Comparison of ENCODE assay signal across 9 mouse cellular contexts in genomic region chr19:7164238-7164637, GRCm38 (mm10). TPM values are rescaled to one million over a fixed set of nuclear protein-coding genes. Genes with fewer than 3 reads are reported as not detected.
DNase-seq lines count a peak whose midpoint lies in the region; TF ChIP-seq lines count a peak whose summit lies in the region.
"Had no signal": no experiment of that assay in that cellular context is flagged by ENCODE, and none has a peak within 500 bp of the region (broad histone marks: within the 10 kb centered on the region; RNA-seq: fewer than 3 reads in every experiment).

No protein-coding gene starts in this region.

- no peaks in the 10 kb centered on the region for H3K9me3 ChIP-seq in heart, embryonic 10.5 days
- no peaks in the 10 kb centered on the region for H3K9me3 ChIP-seq in hindbrain, embryonic 10.5 days

- H3K4me3 ChIP-seq in heart, embryonic 10.5 days = peak overlapping the region; percentile 69
- peak overlapping the region; percentile 78 for H3K4me3 ChIP-seq in hindbrain, embryonic 10.5 days
- no peak overlapping the region for H3K4me3 ChIP-seq in myocyte

- H3K4me2 ChIP-seq in myocyte (ENCODE audit: low read depth) = peak overlapping the region; percentile 61

- DNase-seq in heart, embryonic 10.5 days (ENCODE audit: low spot score) = no peak
- DNase-seq in heart, postnatal 25 days (ENCODE audit: low spot score) = no peak
- DNase-seq in cerebellum, adult 9-10 months = peak; percentile 65
- DNase-seq in hindbrain, embryonic 10.5 days (ENCODE audit: low spot score) = no peak
- DNase-seq in adrenal gland, postnatal 10 days = no peak
- no peak for DNase-seq in embryo, embryonic 10 days (ENCODE audit: low spot score)
- no peak for DNase-seq in frontal cortex, postnatal 10 days (ENCODE audit: low spot score in 2 of 2)

- peaks cover 99% of the 10 kb centered on the region for H3K27me3 ChIP-seq in heart, embryonic 10.5 days (ENCODE audit: insufficient read depth, poor library complexity, severe bottlenecking)
- H3K27me3 ChIP-seq in hindbrain, embryonic 10.5 days (ENCODE audit: insufficient read depth, poor library complexity, severe bottlenecking) = peaks cover 98% of the 10 kb centered on the region
- H3K27me3 ChIP-seq in myocyte (ENCODE audit: control insufficient read depth, insufficient read depth, insufficient read length) = peaks cover 27% of the 10 kb centered on the region

- H3K79me2 ChIP-seq in myocyte (ENCODE audit: control insufficient read depth, insufficient read depth) = no peaks in the 10 kb centered on the region

- H3K36me3 ChIP-seq in heart, embryonic 10.5 days = no peaks in the 10 kb centered on the region
- H3K36me3 ChIP-seq in hindbrain, embryonic 10.5 days = no peaks in the 10 kb centered on the region
- no peaks in the 10 kb centered on the region for H3K36me3 ChIP-seq in myocyte (ENCODE audit: control insufficient read depth, insufficient read depth)

- no peak for TF ChIP-seq POLR2A in myocyte (IDR thresholded peaks at IDR 0.05; ENCODE audit: insufficient read length, low read depth)

- H3K27ac ChIP-seq in heart, embryonic 10.5 days = no peak overlapping the region
- H3K27ac ChIP-seq in hindbrain, embryonic 10.5 days = peak overlapping the region; percentile 86
- H3K27ac ChIP-seq: macrophage had no signal

- H3ac ChIP-seq in myocyte (ENCODE audit: control insufficient read depth, insufficient read length) = no peak overlapping the region

- peaks cover 46% of the 10 kb centered on the region for H3K4me1 ChIP-seq in heart, embryonic 10.5 days
- H3K4me1 ChIP-seq in hindbrain, embryonic 10.5 days (replicated peaks) = peaks cover 89% of the 10 kb centered on the region

- 5% methylated on average over 5 of the region's 6 CpGs for WGBS in heart, embryonic 10.5 days
- 9% methylated on average over 6 of the region's 6 CpGs for WGBS in hindbrain, embryonic 10.5 days

- intact Hi-C loops in heart, postnatal 25 days (cut with DNase I) = no loop called here

TF ChIP-seq in myocyte, 11 proteins besides CTCF, POLR2A, EP300 and RAD21:
- TF ChIP-seq MYOD1 (IDR thresholded peaks at IDR 0.05; ENCODE audit: control insufficient read depth in 1 of 3, insufficient read length in 2 of 3, low read depth in 2 of 3) (peak in 1 of 3 experiments; percentile 68), CEBPB (IDR thresholded peaks at IDR 0.05; ENCODE audit: insufficient read depth, poor library complexity, severe bottlenecking) (no peak), TCF3 (IDR thresholded peaks at IDR 0.05; ENCODE audit: insufficient read length, low read depth) (no peak), MYOG (IDR thresholded peaks at IDR 0.05; ENCODE audit: control insufficient read depth in 1 of 3, insufficient read depth in 1 of 3, insufficient read length in 2 of 3, low read depth in 2 of 3) (peak in 2 of 3 experiments; percentile 17 to 54)

RNA-seq across cellular contexts. Expression of gene Otub1, which starts 41.9 kb away (rescaled TPM):
- polyA plus RNA-seq in heart, embryonic 10.5 days (2016; fragmentation: Nextera tagmentation; extraction: Ambion mirVana) = 198 and 212 TPM in 2 replicates
- 10 to 100 TPM; 74.7 to 82.3 TPM for total RNA-seq in heart, postnatal 25 days (2021)
- 273 and 309 TPM in 2 replicates for polyA plus RNA-seq in hindbrain, embryonic 10.5 days (2016; fragmentation: Nextera tagmentation; extraction: Ambion mirVana)
- polyA plus RNA-seq in myocyte (2012; fragmentation: generic; extraction: Trizol) = 112 TPM
- 100 to 1,000 TPM; 104 to 105 TPM for total RNA-seq in adrenal gland, postnatal 10 days (2021)

RNA-seq across cellular contexts. Expression of gene Cox8a, which starts 53.2 kb away (rescaled TPM):
- polyA plus RNA-seq in heart, embryonic 10.5 days (2016; fragmentation: Nextera tagmentation; extraction: Ambion mirVana) = 1,294 and 1,907 TPM in 2 replicates
- total RNA-seq in heart, postnatal 25 days (2021) = 100 to 1,000 TPM; 407 to 462 TPM
- 914 and 944 TPM in 2 replicates for polyA plus RNA-seq in hindbrain, embryonic 10.5 days (2016; fragmentation: Nextera tagmentation; extraction: Ambion mirVana)
- polyA plus RNA-seq in myocyte (2012; fragmentation: generic; extraction: Trizol) = 1,011 TPM
- 1,000 to 10,000 TPM; 1,477 to 1,649 TPM for total RNA-seq in adrenal gland, postnatal 10 days (2021)

RNA-seq across cellular contexts. Expression of gene Flrt1, which starts 58.7 kb away (rescaled TPM):
- polyA plus RNA-seq in heart, embryonic 10.5 days (2016; fragmentation: Nextera tagmentation; extraction: Ambion mirVana) = 0.53 and 1.0 TPM in 2 replicates
- 1 to 10 TPM; 1.1 to 1.4 TPM for total RNA-seq in heart, postnatal 25 days (2021)
- 3.1 and 4.0 TPM in 2 replicates for polyA plus RNA-seq in hindbrain, embryonic 10.5 days (2016; fragmentation: Nextera tagmentation; extraction: Ambion mirVana)
- 1.2 TPM for polyA plus RNA-seq in myocyte (2012; fragmentation: generic; extraction: Trizol)
- 1 to 10 TPM; 1.1 to 2.0 TPM for total RNA-seq in adrenal gland, postnatal 10 days (2021)
- polyA plus RNA-seq: macrophage had no signal
